Mouse (Mus musculus): Measurements from ENCODE around the gene Nfat5. TPM values are rescaled to one million over a fixed set of nuclear protein-coding genes. Genes with fewer than 3 reads are reported as not detected.

Nfat5 gene
- total RNA-seq, 4 experiments from 2014 or later: 46.1 to 69.6 (median 60.0) TPM

DNA sequence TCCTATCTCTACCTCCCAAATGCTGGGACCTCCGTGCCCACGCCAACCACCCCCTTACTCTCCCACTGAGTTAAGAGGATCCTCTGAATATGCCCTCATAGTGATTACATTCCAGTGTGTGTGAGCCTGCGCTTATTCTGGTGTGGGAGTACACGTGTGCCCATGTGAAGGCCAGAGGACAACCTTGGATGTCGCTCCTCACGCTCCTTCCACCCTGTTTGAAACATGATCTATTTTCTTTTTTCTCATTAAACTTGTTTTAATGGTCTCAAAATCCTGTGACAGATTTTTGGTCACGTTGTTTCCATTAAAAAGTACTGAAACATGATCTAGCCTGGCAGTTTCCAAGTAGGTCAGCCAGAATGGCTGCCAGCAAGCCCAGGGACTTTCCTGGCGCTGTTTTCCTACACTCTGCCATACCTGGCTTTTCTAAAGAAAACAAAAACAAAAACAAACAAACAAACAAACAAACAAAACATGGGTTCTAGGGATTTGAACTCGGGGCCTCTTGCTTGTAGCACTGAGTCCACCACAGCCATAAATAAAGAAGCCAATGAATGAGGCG lies 102.9 kb downstream of the Nfat5 start:
- no peak for DNase-seq (ENCODE audit: low spot score in 2 of 2)

- DNase-seq (ENCODE audit: low spot score in 2 of 2): no peak
Measured at GRCm38 (mm10) chr8:107397665-107398064, 104.4 kb downstream of the Nfat5 start.

GRCm38 (mm10) chr8:107399495-107399894 lies 106.2 kb downstream of the Nfat5 start:
- DNase-seq (ENCODE audit: low spot score in 2 of 2): no peak

GRCm38 (mm10) chr8:107401866-107402265 lies 108.6 kb downstream of the Nfat5 start:
- no peak for DNase-seq (ENCODE audit: low spot score in 2 of 2)

GRCm38 (mm10) chr8:107403038-107403781 lies 109.9 kb downstream of the Nfat5 start, which contains the start of gene Nqo1:
Nqo1 (minus strand) TSS chr8:107403206.
- peak; percentile 36 to 61 for DNase-seq (ENCODE audit: low spot score in 2 of 2)

- no peak for DNase-seq (ENCODE audit: low spot score in 2 of 2)
Measured at GRCm38 (mm10) chr8:107404057-107404456, 110.8 kb downstream of the Nfat5 start.

- DNase-seq (ENCODE audit: low spot score in 2 of 2): no peak
Measured at GRCm38 (mm10) chr8:107405935-107406334, 112.7 kb downstream of the Nfat5 start.

DNA sequence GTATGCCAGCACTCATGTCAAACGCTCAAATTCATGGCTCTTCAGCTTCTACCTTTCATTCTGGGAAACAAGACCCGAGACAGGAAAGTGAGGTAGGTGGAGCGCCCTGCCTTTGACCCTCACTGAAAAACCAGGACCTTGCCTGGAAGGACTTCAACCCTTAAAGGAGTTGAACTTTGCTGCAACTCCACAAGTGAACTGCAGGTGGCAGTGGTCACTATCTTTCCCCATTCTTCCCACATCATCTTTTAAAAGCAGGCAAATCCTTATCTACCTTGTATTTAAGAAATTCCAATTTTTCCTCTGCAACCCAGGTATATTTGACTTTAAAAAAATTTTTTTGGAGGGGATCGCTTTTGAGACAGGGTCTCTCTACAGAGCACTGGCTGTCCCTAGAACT lies 118.1 kb downstream of the Nfat5 start:
- no peak for DNase-seq (ENCODE audit: low spot score in 2 of 2)

GRCm38 (mm10) chr8:107412552-107412951 lies 119.3 kb downstream of the Nfat5 start:
- no peak for DNase-seq (ENCODE audit: low spot score in 2 of 2)

DNA sequence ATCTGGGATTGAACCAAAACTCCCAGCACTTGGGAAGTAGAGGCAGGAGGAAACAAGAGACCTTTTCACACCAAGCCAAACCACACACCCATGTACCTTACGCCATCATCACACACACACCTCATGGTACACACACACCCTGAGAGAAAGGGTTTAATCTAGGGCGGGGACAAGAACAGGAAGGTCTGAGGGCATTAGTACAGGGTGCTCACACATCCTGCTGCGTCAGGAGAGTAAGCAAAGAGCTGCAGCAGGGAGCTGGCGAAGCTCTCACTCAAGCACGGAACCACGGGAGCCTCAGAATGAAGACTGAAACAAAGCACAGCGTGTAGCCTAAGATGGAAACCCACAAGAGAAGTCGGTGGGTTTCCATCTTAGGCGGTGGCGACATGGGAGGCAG lies 120.6 kb downstream of the Nfat5 start:
- no peak for DNase-seq (ENCODE audit: low spot score in 2 of 2)

DNA sequence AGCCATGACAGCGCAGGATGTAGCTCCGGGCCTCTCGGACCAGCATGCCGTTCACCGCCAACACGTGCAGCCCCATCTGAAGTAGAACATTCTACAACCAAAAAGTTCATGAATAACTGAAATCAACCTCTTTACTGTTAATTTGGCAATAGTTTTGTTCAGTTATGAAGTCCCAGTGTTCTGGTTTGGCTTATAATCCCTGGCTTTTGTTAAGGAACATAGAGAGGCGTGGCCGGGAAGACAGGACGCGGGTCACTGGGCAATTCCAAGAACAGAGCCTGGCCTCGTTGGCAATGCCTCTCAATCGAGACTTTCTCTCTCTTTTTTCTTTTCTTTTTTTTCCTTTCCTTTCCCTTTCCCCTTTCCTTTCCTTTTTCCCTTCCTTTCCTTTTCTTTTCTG lies 123.7 kb downstream of the Nfat5 start:
- no peak for DNase-seq (ENCODE audit: low spot score in 2 of 2)

GRCm38 (mm10) chr8:107424176-107424575 lies 130.9 kb downstream of the Nfat5 start:
- DNase-seq (ENCODE audit: low spot score in 2 of 2): no peak

GRCm38 (mm10) chr8:107424597-107425229 lies 131.4 kb downstream of the Nfat5 start, which contains the start of gene Nob1:
Nob1 (minus strand) TSS chr8:107425051.
- DNase-seq (ENCODE audit: low spot score in 2 of 2): peak; percentile 94 to 95

GRCm38 (mm10) chr8:107425230-107425597 lies 131.9 kb downstream of the Nfat5 start:
- no peak for DNase-seq (ENCODE audit: low spot score in 2 of 2)

Other genes starting within 250 kb of the Nfat5 start
- gene Pdf, start 244.9 kb upstream of the Nfat5 start, total RNA-seq (2022): 10 to 100 TPM; 24.2 to 29.8 (median 27.6) TPM
- gene Cog8, start 236.8 kb upstream of the Nfat5 start, total RNA-seq (2022): 10 to 100 TPM; 25.3 to 26.4 (median 26.3) TPM
- 10 to 100 TPM; 43.3 to 54.1 (median 44.1) TPM for gene Nip7, start 236.6 kb upstream of the Nfat5 start, total RNA-seq (2022)
- not detected for gene Tmed6, start 227.8 kb upstream of the Nfat5 start, total RNA-seq (2022)
- 10 to 100 TPM; 37.2 to 42.3 (median 38.5) TPM for gene Terf2, start 196.9 kb upstream of the Nfat5 start, total RNA-seq (2022)
- gene Cyb5b, start 142.8 kb upstream of the Nfat5 start, total RNA-seq (2022): 100 to 1,000 TPM; 101 to 106 (median 102) TPM
- gene Nqo1, start 109.7 kb downstream of the Nfat5 start, total RNA-seq (2022): 1 to 10 TPM; 5.2 to 7.8 (median 6.7) TPM
- gene Nob1, start 131.6 kb downstream of the Nfat5 start, total RNA-seq (2022): 10 to 100 TPM; 34.9 to 38.7 (median 36.6) TPM
- 10 to 100 TPM; 43.6 to 51.3 (median 44.5) TPM for gene Wwp2, start 142.9 kb downstream of the Nfat5 start, total RNA-seq (2022)